Mouse (Mus musculus): ENCODE measurements around the gene Limk2.
A peak's percentile ranks its signal among the peaks of the same experiment; 100 is the strongest.

- TF ChIP-seq CTCF (IDR thresholded peaks at IDR 0.05; ENCODE audit: low read depth) (no peak), EP300 (IDR thresholded peaks at IDR 0.05; ENCODE audit: low read depth) (0 out of 2 replicates have a peak, but pooled peaks have one; percentile 9)
Observed at GRCm38 (mm10) chr11:3337961-3338360, 71.0 kb downstream of the Limk2 start.

Measured in heart, postnatal 0 days (tissue).